ENCODE assay signal across 8 mouse cellular contexts in the genomic region with DNA sequence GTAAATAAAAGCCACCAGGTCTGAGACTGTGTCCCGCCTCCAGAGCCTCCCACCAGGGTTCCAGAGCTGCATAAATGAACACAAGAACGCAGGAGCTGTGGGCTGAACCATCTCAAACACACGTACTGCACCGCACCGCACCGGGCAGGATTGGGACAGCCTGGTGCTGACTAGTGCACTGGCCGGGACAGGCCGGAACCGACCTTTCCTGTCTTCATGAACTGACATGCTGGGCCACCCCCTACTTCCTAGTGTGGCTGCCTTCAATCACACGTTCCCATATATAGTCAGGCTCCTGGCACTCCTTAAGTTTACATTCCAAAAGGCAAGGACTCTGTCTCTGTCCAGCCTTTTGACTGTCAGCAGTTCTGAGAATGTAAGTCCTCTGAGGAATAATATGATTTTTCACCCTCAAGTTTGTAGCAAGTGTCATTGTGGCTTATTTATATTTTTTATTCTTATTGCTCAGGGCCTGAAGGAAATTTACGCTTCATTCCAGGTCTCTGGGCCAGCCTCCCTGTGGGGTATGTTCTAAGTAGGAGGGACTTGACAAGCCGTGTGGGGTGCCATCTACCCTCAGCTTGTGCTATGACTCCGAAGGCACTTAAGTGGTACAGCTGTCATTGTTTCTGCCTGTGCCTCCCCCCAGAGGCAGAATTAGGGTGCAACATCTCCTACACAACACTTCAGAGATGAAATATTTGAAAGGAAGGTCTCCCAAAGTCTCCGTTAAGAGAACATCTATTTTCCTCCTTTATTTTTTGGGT. TPM values are rescaled to one million over a fixed set of nuclear protein-coding genes. Genes with fewer than 3 reads are reported as not detected.
DNase-seq lines count a peak whose midpoint lies in the region; ATAC-seq and TF ChIP-seq lines count a peak whose summit lies in the region.

No protein-coding gene starts in this region.

- 0 out of 2 replicates have a peak, but pooled peaks have one; percentile 48 for ATAC-seq in midbrain, embryonic 13.5 days
- ATAC-seq in midbrain, embryonic 14.5 days (ENCODE audit: low FRiP score, low TSS enrichment), result no peak

- H3K27me3 ChIP-seq in midbrain, embryonic 13.5 days, result no peaks in the 10 kb centered on the region
- H3K27me3 ChIP-seq in midbrain, embryonic 14.5 days (ENCODE audit: control insufficient read depth, insufficient read depth, low read length), result no peaks in the 10 kb centered on the region
- no peaks in the 10 kb centered on the region for H3K27me3 ChIP-seq in kidney, adult 2 months (replicated peaks; ENCODE audit: control insufficient read depth, insufficient read depth, low read length)

- WGBS in midbrain, embryonic 13.5 days, result 87% methylated on average over 14 of the region's 14 CpGs
- 85% methylated on average over 14 of the region's 14 CpGs for WGBS in midbrain, embryonic 14.5 days
- 49% methylated on average over 14 of the region's 14 CpGs for WGBS in kidney, adult 2 months

- H3K4me1 ChIP-seq in midbrain, embryonic 13.5 days (replicated peaks), result 0 out of 2 replicates have a peak, but pooled peaks cover 4% of the 10 kb centered on the region
- no peaks in the 10 kb centered on the region for H3K4me1 ChIP-seq in midbrain, embryonic 14.5 days (ENCODE audit: control insufficient read depth, insufficient read depth, low read length)
- 0 out of 2 replicates have a peak, but pooled peaks cover 8% of the 10 kb centered on the region for H3K4me1 ChIP-seq in kidney, adult 2 months (ENCODE audit: control insufficient read depth, insufficient read depth, low read length)

- H3K27ac ChIP-seq in midbrain, embryonic 13.5 days, result 0 out of 2 replicates have a peak overlapping the region, but pooled peaks have one; percentile 14
- H3K27ac ChIP-seq in midbrain, embryonic 14.5 days (replicated peaks; ENCODE audit: low read depth, low read length), result no peak overlapping the region
- H3K27ac ChIP-seq in kidney, adult 2 months (ENCODE audit: insufficient read depth, low read depth, low read length), result peak overlapping the region; percentile 95

- no peak for DNase-seq in midbrain, embryonic 14.5 days
- peak; percentile 55 to 73 for DNase-seq in heart, adult 18-20 months
- peak; percentile 81 for DNase-seq in kidney, adult 2 months
- peak; percentile 67 to 78 for DNase-seq in lung, adult 18-20 months
- no peak for DNase-seq in ovary, postnatal 10 days (ENCODE audit: low spot score)
- no peak for DNase-seq in cerebellum, postnatal 14 days
- DNase-seq in adrenal gland, postnatal 10 days, result no peak

- H3K9ac ChIP-seq in midbrain, embryonic 13.5 days (replicated peaks), result no peak overlapping the region
- no peak overlapping the region for H3K9ac ChIP-seq in midbrain, embryonic 14.5 days (replicated peaks; ENCODE audit: low read length)

- no peak overlapping the region for H3K4me2 ChIP-seq in midbrain, embryonic 13.5 days (replicated peaks)
- no peak overlapping the region for H3K4me2 ChIP-seq in midbrain, embryonic 14.5 days (ENCODE audit: low read length)

- no peaks in the 10 kb centered on the region for H3K9me3 ChIP-seq in midbrain, embryonic 13.5 days
- H3K9me3 ChIP-seq in midbrain, embryonic 14.5 days (ENCODE audit: control insufficient read depth, low read length), result no peaks in the 10 kb centered on the region

- peak; percentile 33; the same call in 1 of the 2 replicates for TF ChIP-seq CTCF in kidney, adult 2 months (conservative IDR thresholded peaks at IDR 0.05; ENCODE audit: insufficient read depth, insufficient read length, low read depth, low read length)

- peaks cover 19% of the 10 kb centered on the region for H3K36me3 ChIP-seq in midbrain, embryonic 13.5 days
- H3K36me3 ChIP-seq in midbrain, embryonic 14.5 days (ENCODE audit: control insufficient read depth, insufficient read depth, low read length), result 0 out of 2 replicates have a peak, but pooled peaks cover 4% of the 10 kb centered on the region
- no peaks in the 10 kb centered on the region for H3K36me3 ChIP-seq in kidney, adult 2 months (ENCODE audit: control insufficient read depth, insufficient read depth, low read length)

- TF ChIP-seq POLR2A in kidney, adult 2 months (IDR thresholded peaks at IDR 0.05; ENCODE audit: low read depth, low read length), result no peak

- no peak overlapping the region for H3K4me3 ChIP-seq in midbrain, embryonic 13.5 days (replicated peaks)
- H3K4me3 ChIP-seq in midbrain, embryonic 14.5 days (replicated peaks; ENCODE audit: low read depth, low read length), result no peak overlapping the region
- H3K4me3 ChIP-seq in kidney, adult 2 months (ENCODE audit: insufficient read depth, low read depth, low read length), result peak overlapping the region; percentile 21

RNA-seq across cellular contexts. Expression of a gene that starts 1.1 kb away (rescaled TPM):
- polyA plus RNA-seq in midbrain, embryonic 13.5 days (2015; fragmentation: Nextera tagmentation; extraction: Ambion mirVana), result 9.4 and 10.8 TPM in 2 replicates
- polyA plus RNA-seq in midbrain, embryonic 14.5 days (2014; fragmentation: Nextera tagmentation; extraction: Ambion mirVana), result 6.5 and 10.8 TPM in 2 replicates
- total RNA-seq in heart, adult 18-20 months (2021), result 10 to 100 TPM; 41.5 to 48.0 TPM
- 93.4 and 100 TPM in 2 replicates for polyA plus RNA-seq in kidney, adult 2 months (2012; rRNA removed)
- total RNA-seq in adrenal gland, postnatal 10 days (2021), result 10 to 100 TPM; 23.1 to 31.8 TPM

RNA-seq across cellular contexts. Expression of a gene that starts 33.5 kb away (rescaled TPM):
- 45.3 and 48.0 TPM in 2 replicates for polyA plus RNA-seq in midbrain, embryonic 13.5 days (2015; fragmentation: Nextera tagmentation; extraction: Ambion mirVana)
- 34.1 and 34.4 TPM in 2 replicates for polyA plus RNA-seq in midbrain, embryonic 14.5 days (2014; fragmentation: Nextera tagmentation; extraction: Ambion mirVana)
- total RNA-seq in heart, adult 18-20 months (2021), result 10 to 100 TPM; 11.1 to 14.5 TPM
- 11.6 and 13.3 TPM in 2 replicates for polyA plus RNA-seq in kidney, adult 2 months (2012; rRNA removed)
- total RNA-seq in adrenal gland, postnatal 10 days (2021), result 10 to 100 TPM; 17.6 to 30.4 TPM

RNA-seq across cellular contexts. Expression of a gene that starts 38.3 kb away (rescaled TPM):
- polyA plus RNA-seq in midbrain, embryonic 13.5 days (2015; fragmentation: Nextera tagmentation; extraction: Ambion mirVana), result not detected in 2 replicates
- polyA plus RNA-seq in midbrain, embryonic 14.5 days (2014; fragmentation: Nextera tagmentation; extraction: Ambion mirVana), result not detected in 2 replicates
- 1 to 10 TPM; 2.5 to 3.0 TPM for total RNA-seq in heart, adult 18-20 months (2021)
- not detected in 2 replicates for polyA plus RNA-seq in kidney, adult 2 months (2012; rRNA removed)
- under 1 TPM; 0.18 to 0.69 TPM for total RNA-seq in adrenal gland, postnatal 10 days (2021)

RNA-seq across cellular contexts. Expression of a gene that starts 50.9 kb away (rescaled TPM):
- 29.1 and 29.7 TPM in 2 replicates for polyA plus RNA-seq in midbrain, embryonic 13.5 days (2015; fragmentation: Nextera tagmentation; extraction: Ambion mirVana)
- polyA plus RNA-seq in midbrain, embryonic 14.5 days (2014; fragmentation: Nextera tagmentation; extraction: Ambion mirVana), result 26.3 and 29.9 TPM in 2 replicates
- 10 to 100 TPM; 26.2 to 31.3 TPM for total RNA-seq in heart, adult 18-20 months (2021)
- polyA plus RNA-seq in kidney, adult 2 months (2012; rRNA removed), result 42.6 and 51.3 TPM in 2 replicates
- total RNA-seq in adrenal gland, postnatal 10 days (2021), result 10 to 100 TPM; 29.8 to 33.3 TPM

Comparison
In these comparisons a context has a peak if more than half of its experiments do, and no peak if none do; other contexts are left out.
1. DNase-seq: peak in heart, adult 18-20 months (2 of 2), kidney, adult 2 months (single experiment) and lung, adult 18-20 months (2 of 2); none in midbrain, embryonic 14.5 days (single experiment), ovary, postnatal 10 days (single experiment), cerebellum, postnatal 14 days (0 of 2) and adrenal gland, postnatal 10 days (single experiment).